Mouse (Mus musculus): ENCODE data around the gene Gm26602.

Gm26602 gene

DNA sequence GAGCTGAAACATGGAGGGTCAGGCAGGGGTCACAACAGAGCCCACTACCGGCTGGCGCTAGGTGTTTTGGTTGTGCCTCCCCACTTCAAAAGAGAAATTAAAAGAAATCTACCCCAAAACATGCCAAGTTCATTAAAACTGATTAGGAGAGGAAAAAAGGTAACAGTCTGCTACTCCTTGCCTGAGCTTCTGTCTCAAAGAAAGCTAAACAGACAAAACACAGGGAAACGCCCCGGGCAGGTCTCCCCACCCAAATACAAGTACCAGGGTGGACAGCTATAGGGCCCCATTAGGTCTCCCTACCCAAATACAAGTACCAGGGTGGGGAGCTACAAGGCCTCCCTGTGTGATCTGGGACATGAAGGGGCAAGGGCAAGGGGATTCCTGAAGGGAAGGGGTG is at the start of gene Gm26602:
Gene Gm26602 (plus strand): TSS at position 301 of the 400 bp plus-strand sequence.
- DNase-seq (ENCODE audit: low read depth, low spot score): no peak

DNA sequence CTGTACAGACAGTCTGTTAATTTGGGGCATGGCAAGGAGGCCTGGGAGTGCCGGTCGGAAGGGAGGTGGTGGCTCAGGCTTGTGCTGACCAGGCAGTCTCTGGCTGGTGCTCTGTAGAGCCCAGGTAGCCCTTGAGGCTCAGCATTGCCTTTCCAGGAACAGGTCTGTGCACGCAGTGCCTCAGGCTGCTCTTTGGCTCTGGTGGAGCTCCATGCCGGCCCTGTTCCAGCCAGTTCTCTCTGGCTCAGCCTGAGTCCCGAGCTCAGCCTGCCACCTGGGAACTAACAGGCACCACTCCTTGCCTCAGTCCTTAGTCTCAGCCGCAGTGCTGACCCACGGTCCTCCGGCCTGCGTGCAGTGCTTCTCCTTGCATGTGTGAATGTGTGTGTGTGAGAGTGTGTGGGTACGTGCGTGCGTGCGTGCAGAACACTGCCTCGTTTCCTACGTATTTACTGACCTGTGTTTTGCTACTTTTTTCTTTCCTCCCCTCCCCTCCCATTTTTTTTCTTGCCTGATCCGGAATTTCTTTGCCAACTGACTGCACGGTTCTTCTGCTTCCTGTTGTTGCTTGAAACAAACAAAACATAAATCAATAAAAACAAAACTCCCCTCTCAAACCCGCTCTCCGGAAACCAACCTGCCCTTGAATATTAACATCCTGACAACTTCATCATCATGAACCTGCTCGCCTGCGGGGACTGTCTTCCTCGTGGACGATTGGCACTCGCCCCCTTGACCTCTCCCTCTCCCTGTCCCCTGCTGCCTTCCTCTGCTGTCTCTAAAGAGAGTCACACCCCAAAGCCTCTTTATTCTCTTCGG is 49.2 kb upstream of the Gm26602 start:
- DNase-seq (ENCODE audit: low read depth, low spot score): no peak

DNA sequence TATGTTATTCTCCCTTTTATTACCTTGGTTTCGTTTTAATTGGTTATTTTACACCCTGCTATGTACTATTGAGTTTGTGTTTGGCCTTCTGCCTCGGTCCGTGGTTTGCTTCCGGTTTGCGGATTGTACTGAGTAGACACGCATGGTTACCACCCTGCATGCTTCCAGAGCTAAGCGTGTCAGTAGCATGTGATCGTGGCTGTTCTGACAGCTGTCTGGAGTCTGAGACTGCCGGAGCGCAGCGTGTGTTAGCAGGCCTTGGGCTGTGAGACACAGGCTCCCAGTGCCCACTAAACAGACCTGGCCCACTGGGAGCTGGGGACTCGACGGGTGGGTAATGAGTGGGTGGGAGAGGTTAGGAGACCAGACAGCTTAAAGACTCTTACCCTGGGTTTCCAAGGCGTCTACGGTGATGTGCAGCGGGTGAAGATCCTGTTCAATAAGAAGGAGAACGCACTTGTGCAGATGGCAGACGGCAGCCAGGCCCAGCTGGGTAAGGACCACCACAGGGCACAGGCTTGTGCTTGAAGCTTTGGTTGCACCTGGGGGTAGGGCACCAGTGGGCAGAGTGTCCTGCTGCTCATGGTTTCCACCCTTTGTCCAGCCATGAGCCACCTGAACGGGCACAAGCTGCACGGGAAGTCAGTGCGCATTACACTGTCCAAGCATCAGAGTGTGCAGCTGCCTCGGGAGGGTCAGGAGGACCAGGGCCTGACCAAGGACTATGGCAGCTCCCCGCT is 48.4 kb upstream of the Gm26602 start:
- DNase-seq (ENCODE audit: low read depth, low spot score): no peak

DNA sequence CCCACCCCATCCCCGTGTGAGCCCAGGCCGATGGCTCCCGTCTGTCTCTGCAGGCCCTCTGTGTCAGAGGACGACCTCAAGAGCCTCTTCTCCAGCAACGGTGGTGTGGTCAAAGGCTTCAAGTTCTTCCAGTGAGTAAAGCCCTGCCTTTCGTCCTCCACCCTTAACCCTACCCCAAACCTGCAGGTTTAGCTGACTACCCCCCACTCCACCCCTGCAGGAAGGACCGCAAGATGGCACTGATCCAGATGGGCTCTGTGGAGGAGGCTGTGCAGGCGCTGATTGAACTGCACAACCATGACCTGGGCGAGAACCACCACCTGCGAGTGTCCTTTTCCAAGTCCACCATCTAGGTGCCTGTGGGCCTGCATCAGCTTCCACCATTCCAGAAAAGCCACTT is 47.7 kb upstream of the Gm26602 start:
- no peak for DNase-seq (ENCODE audit: low read depth, low spot score)

DNA sequence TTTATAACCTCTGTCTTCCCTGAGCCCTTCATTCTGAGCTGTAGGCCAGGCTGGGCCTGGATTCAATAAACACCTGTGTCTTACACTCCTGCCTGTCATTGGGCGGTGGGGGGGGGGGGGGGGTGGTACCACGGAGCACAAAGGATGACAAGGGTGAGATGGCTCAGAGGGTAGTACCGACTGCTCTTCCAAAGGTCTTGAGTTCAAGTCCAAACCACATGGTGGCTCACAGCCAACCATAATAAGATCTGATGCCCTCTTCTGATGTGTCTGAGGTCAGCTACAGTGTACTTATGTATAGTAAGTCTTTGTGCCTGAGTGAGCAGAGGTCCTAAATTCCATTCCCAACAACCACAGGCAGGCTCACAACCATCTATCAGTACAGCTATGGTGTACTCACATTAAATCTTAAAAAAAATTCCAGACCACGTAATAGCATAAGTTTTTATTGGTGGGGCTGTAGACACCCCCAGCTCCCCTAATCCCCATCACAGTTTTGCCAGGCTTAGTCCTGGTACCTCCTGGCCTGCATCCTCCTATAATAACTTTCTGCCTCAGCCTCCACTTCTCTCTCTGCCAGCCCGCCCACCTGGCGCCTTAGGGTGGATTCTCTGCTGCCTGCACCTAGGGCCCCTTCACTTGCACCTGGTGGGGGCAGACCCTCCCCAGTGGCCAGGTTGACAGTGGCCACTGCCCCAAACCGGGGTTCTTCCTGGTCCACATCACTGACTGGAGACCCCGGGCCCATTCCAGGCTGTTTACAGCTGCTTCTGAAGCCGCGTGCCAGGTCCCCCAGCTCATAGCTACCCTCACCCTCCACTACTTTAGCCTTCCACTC is 46.1 kb upstream of the Gm26602 start:
- DNase-seq (ENCODE audit: low read depth, low spot score): no peak

DNA sequence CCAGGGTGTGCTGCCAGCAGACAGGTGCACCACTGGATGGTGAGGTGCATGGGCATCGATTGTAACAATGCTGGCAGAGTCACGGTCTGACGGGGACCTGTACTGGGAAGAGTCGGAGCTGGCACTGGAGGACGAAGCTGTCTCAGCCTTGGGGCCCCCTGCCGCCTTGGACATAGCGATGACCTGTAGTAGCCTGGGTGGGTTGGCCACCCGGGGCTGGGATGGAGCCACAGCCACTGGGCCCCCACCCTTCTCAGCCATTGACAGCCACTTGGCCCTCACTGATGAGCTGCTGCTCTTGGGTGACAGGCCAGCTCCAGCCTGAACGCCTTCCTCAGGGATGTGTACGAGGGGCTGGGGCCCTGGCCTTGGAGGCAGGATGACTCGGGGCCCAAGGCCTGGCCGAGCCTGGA is 45.5 kb upstream of the Gm26602 start:
- no peak for DNase-seq (ENCODE audit: low read depth, low spot score)

DNA sequence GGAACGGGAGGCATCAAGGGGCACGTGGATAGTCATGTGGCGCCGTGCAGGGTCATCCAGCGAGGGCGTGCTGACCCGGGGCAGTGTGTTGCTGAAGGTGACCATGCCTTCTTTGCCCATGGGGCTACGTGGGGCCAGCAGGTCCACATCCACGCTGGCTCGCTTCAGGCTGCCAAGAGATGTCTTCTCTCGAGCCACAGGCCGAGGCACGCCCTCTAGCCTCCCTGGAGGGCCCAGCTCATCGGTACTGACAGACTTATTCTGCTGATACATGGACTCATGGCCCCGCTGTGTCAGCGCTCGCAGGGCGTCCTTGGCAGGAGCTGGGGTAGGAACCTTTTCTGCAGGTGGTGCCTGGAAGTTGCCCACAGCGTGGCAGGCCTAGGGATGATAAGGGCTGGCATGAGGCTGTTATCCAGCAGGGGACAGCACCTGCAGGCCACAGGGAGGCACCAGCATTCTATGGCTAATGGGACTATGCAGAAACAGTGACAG is 44.8 kb upstream of the Gm26602 start:
- DNase-seq (ENCODE audit: low read depth, low spot score): no peak

- no peak for DNase-seq (ENCODE audit: low read depth, low spot score)
These were observed 44.1 kb upstream of the Gm26602 start for GRCm38 (mm10) chr10:79866601-79867000.

- no peak for DNase-seq (ENCODE audit: low read depth, low spot score)
These were observed 38.8 kb upstream of the Gm26602 start for GRCm38 (mm10) chr10:79871845-79872244.

GRCm38 (mm10) chr10:79872862-79873261 is 37.8 kb upstream of the Gm26602 start:
- no peak for DNase-seq (ENCODE audit: low read depth, low spot score)

GRCm38 (mm10) chr10:79873313-79873712 is 37.3 kb upstream of the Gm26602 start:
- DNase-seq (ENCODE audit: low read depth, low spot score): no peak

GRCm38 (mm10) chr10:79873715-79874289 is 36.9 kb upstream of the Gm26602 start:
- no peak for DNase-seq (ENCODE audit: low read depth, low spot score)

DNA sequence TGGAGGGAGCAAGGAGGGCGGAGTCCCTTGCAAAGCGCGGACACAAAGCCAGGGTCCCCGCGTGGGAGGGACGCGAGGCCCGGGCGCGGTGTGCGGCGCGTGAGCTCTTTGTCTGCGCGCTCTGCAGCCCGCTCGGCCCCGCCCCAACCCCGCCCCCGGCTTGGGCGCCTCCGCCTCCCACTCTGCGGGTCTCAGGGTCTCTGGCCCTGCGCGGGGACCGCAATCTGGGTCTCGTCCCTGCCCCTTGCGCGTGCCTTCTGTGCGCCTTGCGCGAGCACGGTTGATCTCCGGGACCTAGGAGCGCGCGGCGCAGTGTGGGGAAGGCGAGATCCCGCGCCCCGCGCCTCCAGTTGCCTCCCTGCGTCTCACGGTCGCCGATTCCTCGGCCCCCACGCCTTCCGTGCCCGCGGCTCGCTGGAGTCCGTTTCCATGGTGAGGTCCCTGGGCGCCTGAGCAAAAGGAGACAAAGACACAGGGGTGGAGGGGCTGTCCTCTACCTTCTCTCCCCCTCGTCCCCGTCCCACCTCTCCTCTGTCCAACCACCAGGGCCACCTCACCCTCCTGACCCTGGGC is 36.3 kb upstream of the Gm26602 start, which contains the start of the genes Prtn3 and Plppr3:
Gene Prtn3 (plus strand): TSS at position 187 of the 573 bp plus-strand sequence.
Gene Plppr3 (minus strand): TSS at position 345 of the 573 bp plus-strand sequence.
- DNase-seq (ENCODE audit: low read depth, low spot score): no peak

DNA sequence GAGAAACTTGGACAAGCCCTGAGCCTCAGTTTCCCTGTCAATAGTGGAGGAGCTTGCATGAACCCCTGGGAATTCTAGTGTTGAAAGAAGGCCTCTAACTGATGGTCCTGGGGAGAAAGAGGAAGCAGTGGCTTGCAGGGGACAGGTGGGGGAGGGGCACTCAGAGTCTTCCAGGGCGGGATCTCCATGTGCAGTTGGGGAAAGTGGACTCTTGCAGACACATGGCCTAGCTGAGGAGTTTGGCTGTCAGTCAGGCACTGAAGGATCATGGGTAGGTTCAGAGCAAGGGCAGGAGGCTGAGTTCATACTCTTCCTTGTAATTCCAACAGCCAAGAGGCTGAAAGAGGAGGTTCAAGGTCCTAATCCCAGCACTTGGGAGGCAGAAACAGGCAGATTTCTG is 33.5 kb upstream of the Gm26602 start:
- no peak for DNase-seq (ENCODE audit: low read depth, low spot score)

DNA sequence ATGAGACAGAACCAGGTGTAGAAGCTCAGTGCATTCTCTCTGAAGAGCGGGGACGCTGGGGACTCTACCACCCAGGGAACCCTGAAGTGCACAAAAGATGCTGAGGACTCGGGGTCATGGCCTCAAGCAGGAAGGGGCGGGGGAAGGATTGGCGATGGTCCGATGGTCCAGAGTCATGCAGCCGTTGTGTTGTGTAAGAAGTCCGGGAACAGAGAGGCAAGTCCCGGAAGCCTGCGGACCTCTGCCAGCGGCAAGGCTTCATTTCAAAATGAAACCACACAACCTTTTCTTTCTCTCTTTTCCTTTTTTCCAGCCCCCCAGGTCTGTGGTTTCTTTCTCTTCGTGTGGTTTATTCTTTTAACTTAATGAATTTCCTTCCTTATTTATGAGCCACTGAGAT is 32.9 kb upstream of the Gm26602 start:
- DNase-seq (ENCODE audit: low read depth, low spot score): peak; percentile 73

DNA sequence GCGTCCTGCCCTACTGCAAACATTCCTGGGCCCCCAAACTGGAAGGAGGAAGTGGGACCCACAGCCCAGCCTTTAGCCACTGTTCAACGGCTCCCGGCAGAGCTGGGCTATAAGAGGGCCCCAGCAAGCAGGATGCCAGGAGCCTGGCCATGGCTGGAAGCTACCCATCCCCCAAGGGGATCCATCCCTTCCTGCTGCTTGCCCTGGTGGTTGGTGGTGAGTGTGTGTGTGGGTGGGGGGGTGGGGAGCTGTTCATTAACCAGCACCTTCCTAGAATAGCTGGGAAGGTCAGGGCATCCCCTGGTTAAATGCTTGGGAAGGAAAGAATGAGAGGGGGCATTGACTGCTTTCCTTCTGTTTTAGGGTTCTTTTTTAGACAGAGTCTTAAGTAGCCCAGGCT is 31.1 kb upstream of the Gm26602 start:
- DNase-seq (ENCODE audit: low read depth, low spot score): no peak

DNA sequence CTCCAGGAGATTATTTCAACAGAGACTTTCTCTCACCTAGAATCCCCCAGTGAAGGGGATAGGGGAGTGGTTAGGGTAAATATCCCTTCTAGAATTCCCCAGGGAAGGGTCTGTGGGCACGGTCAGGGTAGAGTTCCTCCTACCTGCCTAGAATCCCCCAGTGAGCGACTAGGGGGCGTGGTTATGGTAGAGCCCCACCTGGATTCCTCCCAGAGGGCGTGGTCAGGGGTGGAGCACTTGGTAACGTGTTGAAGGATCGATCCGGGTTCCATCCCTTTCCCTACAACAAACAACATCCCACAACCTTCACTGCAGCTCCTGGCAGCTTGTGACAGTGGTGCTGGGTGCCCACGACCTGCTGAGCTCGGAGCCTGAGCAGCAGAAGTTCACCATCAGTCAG is 29.9 kb upstream of the Gm26602 start:
- no peak for DNase-seq (ENCODE audit: low read depth, low spot score)

GRCm38 (mm10) chr10:79881981-79882380 is 28.7 kb upstream of the Gm26602 start:
- no peak for DNase-seq (ENCODE audit: low read depth, low spot score)

- DNase-seq (ENCODE audit: low read depth, low spot score): peak; percentile 60
These were observed 27.2 kb upstream of the Gm26602 start for GRCm38 (mm10) chr10:79883297-79884084.

- DNase-seq (ENCODE audit: low read depth, low spot score): peak; percentile 44
These were observed 26.2 kb upstream of the Gm26602 start for GRCm38 (mm10) chr10:79884446-79884845.
